Mouse (Mus musculus) forebrain, postnatal 0 days (tissue): ENCODE measurements around the gene Get4. TPM values are rescaled to one million over a fixed set of nuclear protein-coding genes. Genes with fewer than 3 reads are reported as not detected.

Experiments used
- ATAC-seq: fragments of 200-750 bp; cut with Nextera tagmentation; 2 replicates; pipeline ENCODE4 v1.8.0; 2017; ENCODE audit warnings: mild to moderate bottlenecking, moderate library complexity
- DNase-seq: peaks from one replicate; pipeline ENCODE4 v3.0.0-alpha.2; 2015
- H3K27ac ChIP-seq: fragments of 300-500 bp; sonication (generic); 2 replicates; pipeline ENCODE4 v1.5.1; 2014; ENCODE audit warnings: low read depth, mild to moderate bottlenecking, antibody characterized with exemption, low read length, moderate library complexity, mixed read lengths
- H3K27me3 ChIP-seq: fragments of 300-500 bp; sonication (generic); 2 replicates; pipeline ENCODE4 v1.6.1; 2014; ENCODE audit warnings: mild to moderate bottlenecking, low read length, mixed read lengths; ENCODE audit not compliant: insufficient read depth
- H3K36me3 ChIP-seq: fragments of 300-500 bp; sonication (generic); 2 replicates; pipeline ENCODE4 v1.6.1; 2014; ENCODE audit warnings: mild to moderate bottlenecking, moderate library complexity; ENCODE audit not compliant: insufficient read depth
- H3K4me1 ChIP-seq: fragments of 300-500 bp; sonication (generic); 2 replicates; pipeline ENCODE4 v1.6.1; 2014; ENCODE audit warnings: antibody characterized with exemption; ENCODE audit not compliant: insufficient read depth
- H3K4me2 ChIP-seq: fragments of 300-500 bp; sonication (generic); 2 replicates; pipeline ENCODE4 v1.6.1; 2014; ENCODE audit warnings: low read depth, mild to moderate bottlenecking, moderate library complexity
- H3K4me3 ChIP-seq: fragments of 300-500 bp; sonication (generic); 2 replicates; pipeline ENCODE4 v1.5.1; 2014; ENCODE audit warnings: low read depth, low read length, mixed read lengths
- H3K9ac ChIP-seq: fragments of 300-500 bp; sonication (generic); 2 replicates; pipeline ENCODE4 v1.6.1; 2014; ENCODE audit warnings: mild to moderate bottlenecking
- H3K9me3 ChIP-seq: fragments of 300-500 bp; sonication (generic); 2 replicates; pipeline ENCODE4 v1.6.1; 2016; ENCODE audit warnings: low read length
- CTCF ChIP-seq: sonication (generic); IDR thresholded peaks from 2 replicates; pipeline ENCODE4 v1.5.1; 2016; ENCODE audit warnings: antibody characterized with exemption, control low read depth, low read depth
- WGBS: fragments of 180-500 bp; shearing (Covaris S2); extraction: QIAGEN DNeasy Blood & Tissue Kit; methylation state at CpG from one replicate; pipeline ENCODE4 v1.1.7; 2014; 5-methylcytosine and 5-hydroxymethylcytosine counted together
- polyA plus RNA-seq: library from polyadenylated mRNA; unstranded; fragments of >200 nt; fragmentation: Nextera tagmentation; extraction: Ambion mirVana; gene quantifications from 2 replicates; pipeline ENCODE4 v1.2.1, GENCODE M21; 2015
- total RNA-seq: library from RNA; depleted of rRNA; stranded (reverse); fragments of >200 nt; gene quantifications from 2 replicates; pipeline ENCODE4 v1.2.3, GENCODE M21; 2014; rRNA removed

Get4 gene
- total and polyA plus RNA-seq, 2 experiments from 2014 or later = 48.8 to 139 TPM

- Histone ChIP-seq H3K27me3 (no peaks in the 10 kb centered on the region), H3K27ac (no peak overlapping the region), H3K4me1 (no peaks in the 10 kb centered on the region), H3K36me3 (no peaks in the 10 kb centered on the region; the same call in 1 of the 2 replicates), H3K9me3 (no peaks in the 10 kb centered on the region), H3K4me3 (no peak overlapping the region), H3K9ac (no peak overlapping the region), H3K4me2 (no peak overlapping the region)
- DNase-seq (no peak), ATAC-seq (no peak)
- 69% methylated on average over 6 of the region's 6 CpGs for WGBS
- TF ChIP-seq CTCF = no peak
These were observed 65.0 kb downstream of the Get4 start for GRCm38 (mm10) chr5:139316982-139317675.

DNA sequence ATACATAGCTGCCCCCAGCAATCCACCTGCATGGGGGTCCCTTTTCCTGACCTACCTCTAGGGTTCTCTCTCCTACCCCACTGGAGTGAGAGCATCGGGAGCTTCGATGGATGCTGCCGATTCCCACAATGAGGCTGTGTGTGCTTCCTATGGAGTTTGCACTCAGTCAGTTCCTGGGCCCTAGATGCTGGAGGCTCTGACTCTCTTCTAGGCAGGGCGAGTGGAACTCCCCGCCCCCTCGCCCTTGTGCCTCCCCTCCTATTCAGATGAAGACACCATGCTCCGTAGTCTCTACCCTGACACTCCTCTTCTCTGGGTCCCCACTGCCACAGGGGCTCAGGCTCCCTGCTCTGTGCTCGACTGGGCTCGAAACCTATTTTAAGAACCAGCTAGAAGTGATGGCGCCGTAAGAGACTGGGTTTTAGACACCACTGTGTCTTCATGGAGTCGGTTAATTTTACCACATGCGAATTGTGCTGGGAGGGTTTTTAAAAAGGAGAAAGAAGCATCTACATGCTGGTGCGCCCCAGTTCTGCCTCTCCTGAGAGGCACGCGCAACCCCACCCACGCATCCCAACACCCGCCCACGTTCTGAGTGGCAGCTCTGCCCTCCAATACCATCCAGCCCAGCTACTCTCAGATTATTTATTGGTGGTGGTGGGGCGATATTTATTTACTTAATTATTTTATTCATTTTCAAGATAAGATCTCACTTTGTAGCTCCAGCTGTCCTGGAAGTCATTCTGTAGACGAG, 65.8 kb downstream of the Get4 start:
- H3K4me1 ChIP-seq = 0 out of 2 replicates have a peak, but pooled peaks cover 1% of the 10 kb centered on the region
- no peaks in the 10 kb centered on the region for H3K27me3 ChIP-seq
- H3K4me2 ChIP-seq = no peak overlapping the region
- H3K4me3 ChIP-seq = no peak overlapping the region
- 65% methylated on average over 21 of the region's 21 CpGs for WGBS
- H3K9ac ChIP-seq = no peak overlapping the region
- H3K9me3 ChIP-seq = no peaks in the 10 kb centered on the region
- DNase-seq (peak; percentile 16), ATAC-seq (peak; percentile 69; the same call in 1 of the 2 replicates)
- TF ChIP-seq CTCF = no peak
- H3K27ac ChIP-seq = no peak overlapping the region
- no peaks in the 10 kb centered on the region; the same call in 1 of the 2 replicates for H3K36me3 ChIP-seq

Other genes with a start within 250 kb of the Get4 start
- 253 and 303 TPM in 2 replicates for gene Prkar1b, start 102.3 kb upstream of the Get4 start, total RNA-seq
- gene Prkar1b, start 102.3 kb upstream of the Get4 start, polyA plus RNA-seq = 361 and 392 TPM in 2 replicates
- 9.4 and 12.5 TPM in 2 replicates for gene Dnaaf5, start 102.1 kb upstream of the Get4 start, total RNA-seq
- gene Dnaaf5, start 102.1 kb upstream of the Get4 start, polyA plus RNA-seq = 2.0 and 2.6 TPM in 2 replicates
- 72.6 and 84.8 TPM in 2 replicates for gene Sun1, start 51.7 kb upstream of the Get4 start, total RNA-seq
- 22.7 and 34.5 TPM in 2 replicates for gene Sun1, start 51.7 kb upstream of the Get4 start, polyA plus RNA-seq
- gene Adap1, start 73.3 kb downstream of the Get4 start, total RNA-seq = 188 and 200 TPM in 2 replicates
- gene Adap1, start 73.3 kb downstream of the Get4 start, polyA plus RNA-seq = 114 and 128 TPM in 2 replicates
- gene Cox19, start 99.1 kb downstream of the Get4 start, total RNA-seq = 108 and 109 TPM in 2 replicates
- gene Cox19, start 99.1 kb downstream of the Get4 start, polyA plus RNA-seq = 85.7 and 91.1 TPM in 2 replicates
- not detected in 2 replicates for gene Cyp2w1, start 100.3 kb downstream of the Get4 start, total RNA-seq
- gene Cyp2w1, start 100.3 kb downstream of the Get4 start, polyA plus RNA-seq = not detected in 2 replicates
- gene Gpr146, start 125.4 kb downstream of the Get4 start, total RNA-seq = 3.2 and 3.3 TPM in 2 replicates
- gene Gpr146, start 125.4 kb downstream of the Get4 start, polyA plus RNA-seq = 2.4 and 2.8 TPM in 2 replicates
- gene C130050O18Rik, start 153.0 kb downstream of the Get4 start, total RNA-seq = not detected in 2 replicates
- 0.13 TPM in 1 of 2 replicates, not detected in the other for gene C130050O18Rik, start 153.0 kb downstream of the Get4 start, polyA plus RNA-seq
- gene Gper1, start 170.8 kb downstream of the Get4 start, total RNA-seq = 6.8 and 9.1 TPM in 2 replicates
- 6.8 and 8.1 TPM in 2 replicates for gene Gper1, start 170.8 kb downstream of the Get4 start, polyA plus RNA-seq
- 10.5 and 11.9 TPM in 2 replicates for gene 3110082I17Rik, start 208.2 kb downstream of the Get4 start, total RNA-seq
- 17.4 and 19.4 TPM in 2 replicates for gene 3110082I17Rik, start 208.2 kb downstream of the Get4 start, polyA plus RNA-seq
- gene Zfand2a, start 232.2 kb downstream of the Get4 start, total RNA-seq = 50.4 and 51.7 TPM in 2 replicates
- 23.9 and 29.8 TPM in 2 replicates for gene Zfand2a, start 232.2 kb downstream of the Get4 start, polyA plus RNA-seq